Mouse (Mus musculus) right cerebral cortex, adult 18-20 months (tissue): ENCODE results near the gene Vmn1r85.

Experiments
- DNase-seq: peaks from one replicate; pipeline ENCODE4 v3.0.0; 2022; ENCODE audit warnings: mixed read lengths

Vmn1r85 gene

DNA sequence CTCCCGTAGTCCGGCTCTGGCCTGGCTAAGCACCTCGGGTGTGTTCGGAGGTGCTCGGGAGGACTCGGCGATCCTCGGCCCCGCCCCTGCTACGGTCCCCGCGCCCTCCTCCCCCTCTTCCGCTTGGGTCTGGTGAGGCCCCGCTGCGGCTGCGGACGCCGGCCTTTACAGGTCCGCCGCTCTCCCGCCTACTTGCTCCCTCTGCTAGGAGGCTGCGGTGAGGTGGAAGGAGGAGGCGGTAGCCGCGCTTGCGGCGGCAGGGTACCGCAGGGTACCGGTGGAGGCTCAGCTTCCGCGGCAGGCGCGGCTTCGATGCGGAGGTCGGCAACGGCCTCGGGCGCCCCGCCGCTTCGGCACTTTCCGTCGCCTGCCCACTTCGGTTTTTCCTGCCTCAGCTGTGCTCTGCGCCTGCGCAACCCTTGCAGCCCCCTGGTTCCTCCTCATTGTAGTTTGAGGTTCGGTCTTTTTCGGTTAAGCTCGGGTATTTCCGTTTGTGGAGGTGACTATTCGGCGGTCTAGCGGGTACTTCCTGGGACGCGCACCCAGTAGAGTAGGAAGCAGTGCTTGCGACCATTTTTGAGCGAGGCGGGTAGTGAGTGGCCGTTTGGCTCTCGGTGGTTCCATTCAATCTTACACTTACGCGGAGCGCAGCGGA lies 56.9 kb downstream of the Vmn1r85 start, which contains the start of gene Ube2m:
Gene Ube2m (minus strand): TSS at position 375 of the 655 bp plus-strand sequence.
- peak; percentile 99 for DNase-seq

DNA sequence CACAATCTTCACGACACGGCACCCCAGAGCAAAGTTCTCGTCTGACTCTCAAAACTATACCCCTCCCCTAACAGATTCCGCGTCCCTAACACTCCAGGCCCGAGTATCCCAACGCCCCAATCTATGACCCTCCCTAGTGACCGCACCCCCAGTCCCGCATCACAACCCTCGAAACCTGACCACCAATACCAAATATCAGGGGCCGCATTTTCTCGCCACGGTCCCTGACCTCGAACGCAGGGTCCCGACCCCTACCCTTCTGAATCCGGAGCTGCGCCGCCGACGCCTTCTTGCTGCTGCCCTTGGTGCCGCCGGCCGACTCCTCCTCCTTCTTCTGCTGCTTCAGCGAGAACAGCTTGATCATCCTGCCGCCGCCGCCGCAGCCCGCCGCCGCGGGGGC lies 57.6 kb downstream of the Vmn1r85 start:
- peak; percentile 52 for DNase-seq

DNA sequence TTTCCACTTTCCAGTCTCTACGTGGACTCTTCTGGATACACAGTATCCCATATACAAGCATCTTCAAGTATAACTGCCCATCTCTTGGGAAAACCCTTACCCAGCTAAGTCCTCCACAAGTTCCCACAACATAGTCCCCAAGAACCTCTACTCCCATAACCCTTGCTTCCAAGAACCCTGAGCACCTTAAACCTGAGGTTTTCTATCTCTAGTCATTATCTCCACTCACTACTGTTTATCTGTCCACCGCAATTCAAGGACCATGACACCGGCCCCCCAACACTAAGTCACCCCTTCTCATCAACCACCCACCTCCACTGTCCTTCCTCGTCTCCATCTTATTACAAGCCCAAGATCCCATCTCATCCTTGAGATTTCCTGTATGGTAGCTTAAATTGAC lies 58.2 kb downstream of the Vmn1r85 start:
- no peak for DNase-seq

DNA sequence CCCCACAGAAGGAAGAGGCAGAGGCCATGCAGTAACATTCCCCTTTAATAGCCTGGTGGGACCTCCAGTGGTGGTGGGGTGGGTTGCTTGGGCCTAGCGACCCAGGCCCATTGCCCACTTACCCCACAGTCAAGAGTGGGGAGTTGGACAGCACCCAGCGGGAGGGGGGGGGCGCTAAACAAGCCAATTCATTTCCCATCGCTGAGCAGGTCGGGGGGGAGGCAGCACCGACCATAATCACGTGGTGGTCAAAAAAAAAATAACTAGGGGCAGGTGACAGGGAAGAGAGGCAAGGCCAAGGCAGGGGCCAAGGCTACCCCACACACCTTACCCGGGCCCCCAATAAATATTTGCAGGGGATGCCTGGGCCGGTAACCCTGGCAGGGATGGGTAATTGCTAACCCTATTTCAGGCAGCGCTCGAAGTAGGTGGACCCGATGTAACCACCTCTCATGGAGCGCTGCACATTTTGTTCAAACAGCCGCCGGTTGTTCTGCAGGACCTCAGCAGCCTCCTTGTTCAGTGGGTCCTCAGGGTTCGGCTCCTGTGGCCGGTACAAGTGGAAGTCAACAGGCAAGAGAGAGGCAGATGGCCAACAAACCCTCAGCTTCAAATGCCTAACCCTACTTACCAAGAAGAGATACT lies 59.6 kb downstream of the Vmn1r85 start:
- no peak for DNase-seq

DNA sequence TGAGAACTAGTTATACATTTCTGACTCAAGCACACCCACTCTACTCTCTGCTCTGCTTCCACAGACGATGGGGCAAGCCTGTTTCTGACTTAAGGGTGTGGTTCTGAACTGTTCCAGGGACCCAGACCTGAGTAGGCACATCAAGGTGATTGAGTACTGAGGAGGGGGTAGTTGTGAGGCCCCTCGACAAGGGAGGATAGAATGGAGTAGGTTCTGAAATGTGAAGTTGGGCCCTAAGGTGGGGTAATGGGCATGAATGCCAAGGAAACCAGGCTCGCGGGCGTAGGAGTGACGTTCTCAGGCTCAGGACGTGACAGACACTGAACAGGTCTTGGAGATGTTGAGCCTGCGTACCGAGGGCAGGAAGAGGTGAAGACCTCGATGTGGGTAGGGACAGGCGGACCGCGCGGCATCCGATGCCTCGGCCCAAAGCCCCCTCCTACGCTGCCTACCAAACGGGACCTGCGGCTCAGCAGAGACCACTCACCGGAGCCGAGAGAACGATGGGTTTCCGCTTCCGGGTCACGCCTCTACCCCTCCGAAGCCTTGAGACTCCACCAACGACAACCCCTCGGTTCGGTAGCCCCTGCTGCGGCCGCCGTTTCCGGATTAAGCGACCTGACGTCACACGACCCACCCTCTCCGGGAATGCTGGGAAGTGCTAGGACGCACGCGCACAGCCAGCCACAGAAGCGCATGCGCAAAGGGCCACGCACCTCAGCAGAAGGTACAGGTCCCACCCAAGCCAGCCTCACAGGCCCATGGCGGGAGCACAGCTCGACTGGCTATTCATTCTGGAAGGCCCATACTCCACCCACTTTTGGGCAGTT lies 60.6 kb downstream of the Vmn1r85 start, which contains the start of gene Chmp2a:
Gene Chmp2a (minus strand): TSS at position 660 of the 830 bp plus-strand sequence.
- DNase-seq = peak; percentile 98

DNA sequence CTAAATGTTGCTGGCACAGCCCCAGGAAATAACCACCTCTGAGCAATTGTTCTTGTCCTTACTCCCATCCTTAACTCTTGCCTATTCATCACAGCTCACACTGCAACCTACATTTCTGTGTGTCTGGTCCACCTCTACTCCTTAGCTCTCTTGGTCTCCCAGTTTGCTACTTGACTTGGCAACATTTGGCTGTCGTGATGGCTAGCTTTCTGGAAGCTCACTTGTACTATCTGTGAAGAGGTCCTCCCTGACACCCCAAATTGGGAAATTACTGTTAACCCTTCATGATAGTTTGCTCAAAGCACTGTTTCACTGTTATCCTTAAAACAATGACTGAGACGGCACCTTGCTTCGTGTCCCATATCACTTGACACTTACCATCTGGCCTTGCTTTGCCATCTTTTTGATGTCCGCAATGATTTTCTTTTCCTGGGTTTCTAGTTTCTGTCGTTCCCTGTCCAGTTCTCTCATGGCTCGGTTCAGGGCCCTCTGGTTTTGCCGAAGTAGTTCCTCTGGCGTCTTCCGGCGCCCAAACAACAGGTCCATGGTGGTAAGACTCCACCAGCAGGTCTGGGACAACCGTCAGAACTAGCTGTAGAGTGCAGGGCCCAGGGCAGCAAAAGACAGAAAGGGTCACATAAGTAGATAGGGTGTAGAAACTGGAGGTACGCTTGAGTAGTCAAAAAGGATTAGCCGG lies 61.4 kb downstream of the Vmn1r85 start:
- no peak for DNase-seq
